Comparison of ENCODE assay signal across 12 mouse cellular contexts in genomic region chr13:21005642-21006320, GRCm38 (mm10).
A peak's percentile ranks its signal among the peaks of the same experiment; 100 is the strongest.
DNase-seq lines count a peak whose midpoint lies in the region; ATAC-seq and TF ChIP-seq lines count a peak whose summit lies in the region.
"Had no signal": no experiment of that assay in that cellular context is flagged by ENCODE, and none has a peak within 500 bp of the region (broad histone marks: within the 10 kb centered on the region; RNA-seq: fewer than 3 reads in every experiment).

No protein-coding gene starts in this region.

- no peaks in the 10 kb centered on the region for H3K9me3 ChIP-seq in embryonic facial prominence, embryonic 14.5 days (ENCODE audit: control insufficient read depth, low read length)
- no peaks in the 10 kb centered on the region for H3K9me3 ChIP-seq in embryonic facial prominence, embryonic 10.5 days
- no peaks in the 10 kb centered on the region for H3K9me3 ChIP-seq in forebrain, embryonic 16.5 days (ENCODE audit: control insufficient read depth, low read length)
- H3K9me3 ChIP-seq in neural tube, embryonic 15.5 days (replicated peaks) = no peaks in the 10 kb centered on the region
- H3K9me3 ChIP-seq: heart, embryonic 15.5 days; limb, embryonic 13.5 days had no signal

- no peak for DNase-seq in embryonic facial prominence, embryonic 14.5 days (ENCODE audit: low spot score)
- no peak for DNase-seq in embryonic facial prominence, embryonic 10.5 days (ENCODE audit: low spot score)
- peak; percentile 43 for DNase-seq in mesoderm, embryonic 11.5 days (ENCODE audit: low read depth, low spot score)
- DNase-seq in kidney, adult 2 months = no peak
- DNase-seq in c-Kit-positive CD71-positive TER-119-positive erythroid progenitor cells, embryonic 14.5 days (ENCODE audit: low spot score) = no peak
- no peak for DNase-seq in layer of hippocampus, postnatal 10 days (ENCODE audit: low spot score in 2 of 2)
- DNase-seq: thymus, postnatal 4 days had no signal

- TF ChIP-seq CTCF in kidney, adult 2 months (conservative IDR thresholded peaks at IDR 0.05; ENCODE audit: insufficient read depth, insufficient read length, low read depth, low read length) = no peak

- H3K4me3 ChIP-seq in embryonic facial prominence, embryonic 14.5 days (ENCODE audit: low read depth, low read length) = no peak overlapping the region
- H3K4me3 ChIP-seq in embryonic facial prominence, embryonic 10.5 days = no peak overlapping the region
- no peak overlapping the region for H3K4me3 ChIP-seq in forebrain, embryonic 16.5 days (replicated peaks; ENCODE audit: low read length)
- H3K4me3 ChIP-seq in neural tube, embryonic 15.5 days (replicated peaks) = no peak overlapping the region
- no peak overlapping the region for H3K4me3 ChIP-seq in kidney, adult 2 months (ENCODE audit: insufficient read depth, low read depth, low read length)
- H3K4me3 ChIP-seq: heart, embryonic 15.5 days; limb, embryonic 13.5 days had no signal

- peak; percentile 18; the same call in 1 of the 2 replicates for ATAC-seq in embryonic facial prominence, embryonic 14.5 days (ENCODE audit: low read depth)
- peak; percentile 90 for ATAC-seq in forebrain, embryonic 16.5 days
- ATAC-seq in neural tube, embryonic 15.5 days (ENCODE audit: low FRiP score) = peak; percentile 56

- WGBS in embryonic facial prominence, embryonic 14.5 days = 72% methylated on average over 5 of the region's 5 CpGs
- 83% methylated on average over 5 of the region's 5 CpGs for whole genome bisulfite sequencing in embryonic facial prominence, embryonic 10.5 days
- 67% methylated on average over 5 of the region's 5 CpGs for WGBS in forebrain, embryonic 16.5 days
- WGBS in neural tube, embryonic 15.5 days = 36% methylated on average over 5 of the region's 5 CpGs
- WGBS in kidney, adult 2 months = 77% methylated on average over 5 of the region's 5 CpGs

- no peaks in the 10 kb centered on the region for H3K36me3 ChIP-seq in embryonic facial prominence, embryonic 14.5 days (ENCODE audit: control insufficient read depth, insufficient read depth, low read length)
- no peaks in the 10 kb centered on the region for H3K36me3 ChIP-seq in embryonic facial prominence, embryonic 10.5 days (replicated peaks)
- H3K36me3 ChIP-seq in forebrain, embryonic 16.5 days (ENCODE audit: control insufficient read depth, insufficient read depth) = no peaks in the 10 kb centered on the region
- H3K36me3 ChIP-seq in neural tube, embryonic 15.5 days = no peaks in the 10 kb centered on the region
- no peaks in the 10 kb centered on the region for H3K36me3 ChIP-seq in kidney, adult 2 months (ENCODE audit: control insufficient read depth, insufficient read depth, low read length)
- H3K36me3 ChIP-seq: heart, embryonic 15.5 days; limb, embryonic 13.5 days had no signal

- H3K27me3 ChIP-seq in embryonic facial prominence, embryonic 14.5 days (replicated peaks; ENCODE audit: control insufficient read depth, insufficient read depth, low read length) = no peaks in the 10 kb centered on the region
- H3K27me3 ChIP-seq in embryonic facial prominence, embryonic 10.5 days (replicated peaks; ENCODE audit: low read depth, poor library complexity, severe bottlenecking) = no peaks in the 10 kb centered on the region
- H3K27me3 ChIP-seq in forebrain, embryonic 16.5 days (replicated peaks; ENCODE audit: control insufficient read depth, insufficient read depth, low read length) = no peaks in the 10 kb centered on the region
- H3K27me3 ChIP-seq in neural tube, embryonic 15.5 days (replicated peaks) = no peaks in the 10 kb centered on the region
- H3K27me3 ChIP-seq in kidney, adult 2 months (replicated peaks; ENCODE audit: control insufficient read depth, insufficient read depth, low read length) = no peaks in the 10 kb centered on the region
- H3K27me3 ChIP-seq: heart, embryonic 15.5 days; limb, embryonic 13.5 days had no signal

- no peak for TF ChIP-seq POLR2A in kidney, adult 2 months (IDR thresholded peaks at IDR 0.05; ENCODE audit: low read depth, low read length)

- H3K4me1 ChIP-seq in embryonic facial prominence, embryonic 14.5 days (ENCODE audit: control insufficient read depth, insufficient read depth, low read length) = no peaks in the 10 kb centered on the region
- H3K4me1 ChIP-seq in embryonic facial prominence, embryonic 10.5 days = no peaks in the 10 kb centered on the region
- no peaks in the 10 kb centered on the region for H3K4me1 ChIP-seq in forebrain, embryonic 16.5 days (replicated peaks; ENCODE audit: control insufficient read depth, insufficient read depth, low read length)
- H3K4me1 ChIP-seq in neural tube, embryonic 15.5 days = no peaks in the 10 kb centered on the region
- no peaks in the 10 kb centered on the region for H3K4me1 ChIP-seq in kidney, adult 2 months (ENCODE audit: control insufficient read depth, insufficient read depth, low read length)
- H3K4me1 ChIP-seq: heart, embryonic 15.5 days; limb, embryonic 13.5 days had no signal

- H3K9ac ChIP-seq in embryonic facial prominence, embryonic 14.5 days (ENCODE audit: low read depth, low read length) = no peak overlapping the region
- no peak overlapping the region for H3K9ac ChIP-seq in forebrain, embryonic 16.5 days (replicated peaks; ENCODE audit: low read depth, low read length)
- no peak overlapping the region for H3K9ac ChIP-seq in neural tube, embryonic 15.5 days (replicated peaks)
- H3K9ac ChIP-seq: heart, embryonic 15.5 days; limb, embryonic 13.5 days had no signal

- H3K27ac ChIP-seq in embryonic facial prominence, embryonic 14.5 days (replicated peaks; ENCODE audit: low read depth, low read length) = no peak overlapping the region
- H3K27ac ChIP-seq in embryonic facial prominence, embryonic 10.5 days (replicated peaks) = no peak overlapping the region
- no peak overlapping the region for H3K27ac ChIP-seq in forebrain, embryonic 16.5 days (ENCODE audit: low read length)
- H3K27ac ChIP-seq in neural tube, embryonic 15.5 days (replicated peaks) = no peak overlapping the region
- no peak overlapping the region for H3K27ac ChIP-seq in kidney, adult 2 months (ENCODE audit: insufficient read depth, low read depth, low read length)
- H3K27ac ChIP-seq: heart, embryonic 15.5 days; limb, embryonic 13.5 days; stomach, postnatal 0 days had no signal

- no peak overlapping the region for H3K4me2 ChIP-seq in embryonic facial prominence, embryonic 14.5 days (ENCODE audit: low read depth, low read length)
- no peak overlapping the region for H3K4me2 ChIP-seq in forebrain, embryonic 16.5 days (ENCODE audit: low read length)
- H3K4me2 ChIP-seq in neural tube, embryonic 15.5 days = no peak overlapping the region
- H3K4me2 ChIP-seq: heart, embryonic 15.5 days; limb, embryonic 13.5 days had no signal

Comparison
In these comparisons a context has a peak if more than half of its experiments do, and no peak if none do; other contexts are left out.
1. ATAC-seq: peak in every context shown above with its lines; median percentile 90 in forebrain, embryonic 16.5 days; 56 in neural tube, embryonic 15.5 days; 18 in embryonic facial prominence, embryonic 14.5 days.